Comparison of ENCODE assay signal across 8 mouse cellular contexts in the genomic region with DNA sequence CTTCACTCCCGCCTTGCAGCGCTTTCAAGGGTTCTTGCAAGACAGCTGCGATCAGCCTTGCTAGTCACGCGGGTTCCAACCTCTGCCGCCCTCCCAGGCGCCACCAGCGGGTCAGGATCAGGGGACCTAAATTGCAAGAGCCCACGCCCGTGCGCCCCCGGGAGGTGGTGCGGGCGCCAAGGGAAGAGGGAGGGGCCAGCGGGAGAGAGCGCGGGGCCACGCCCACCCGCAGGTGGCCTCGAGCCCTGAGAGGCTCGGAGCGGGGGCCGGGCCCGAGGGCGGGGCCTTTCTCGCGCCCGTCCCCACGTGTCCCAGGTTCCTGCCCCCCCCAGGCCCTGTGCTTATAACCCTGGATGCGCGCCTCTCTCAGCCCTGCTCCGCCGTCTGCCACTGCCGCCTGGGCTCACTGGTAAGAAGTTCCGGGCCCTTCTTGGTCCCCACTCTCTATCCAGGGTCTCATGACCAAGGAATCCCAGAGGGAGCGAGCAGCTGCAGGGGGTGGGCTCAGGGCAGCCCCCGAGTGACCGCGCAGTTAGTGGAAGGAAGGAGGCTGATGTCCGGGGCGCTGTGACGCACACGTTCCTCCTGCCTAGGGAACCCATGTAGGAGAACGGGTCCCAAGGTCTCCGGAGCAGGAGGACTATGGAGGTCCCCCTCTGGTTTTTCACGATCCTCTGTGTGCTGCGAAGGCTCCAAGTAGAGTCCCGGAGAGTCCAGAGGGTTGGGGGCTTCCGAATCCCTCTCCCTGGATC. TPM values are rescaled to one million over a fixed set of nuclear protein-coding genes. Genes with fewer than 3 reads are reported as not detected.
DNase-seq lines count a peak whose midpoint lies in the region; ATAC-seq and TF ChIP-seq lines count a peak whose summit lies in the region.

TSS of gene Ass1 (plus strand) at position 277 of the 752 bp plus-strand sequence.

- WGBS in intestine, embryonic 14.5 days = under 1% methylated on average over 49 of the region's 49 CpGs

- peaks cover 11% of the 10 kb centered on the region for H3K27me3 ChIP-seq in intestine, embryonic 14.5 days (replicated peaks; ENCODE audit: control insufficient read depth, insufficient read depth, low read length)

- peak; percentile 91 for ATAC-seq in intestine, embryonic 14.5 days (replicated peaks; ENCODE audit: low FRiP score, low TSS enrichment, low read depth)
- ATAC-seq in megakaryocyte-erythroid progenitor cell, adult 5-6 weeks (replicated peaks; ENCODE audit: low FRiP score, low TSS enrichment, poor library complexity, severe bottlenecking) = peak; percentile 81

- no peak for TF ChIP-seq CTCF in cortical plate, adult 2 months (IDR thresholded peaks at IDR 0.05; ENCODE audit: extremely low read depth, insufficient read depth, low read length)

- 0 out of 2 replicates have a peak, but pooled peaks have one; percentile 38 for TF ChIP-seq POLR2A in cortical plate, adult 2 months (IDR thresholded peaks at IDR 0.05; ENCODE audit: extremely low read depth, insufficient read depth, low read length)

- H3K4me1 ChIP-seq in cortical plate, adult 2 months (ENCODE audit: control insufficient read depth, insufficient read depth, low read length) = no peaks in the 10 kb centered on the region
- H3K4me1 ChIP-seq in intestine, embryonic 14.5 days (replicated peaks; ENCODE audit: control insufficient read depth, insufficient read depth, low read length) = peaks cover 8% of the 10 kb centered on the region; the same call in 1 of the 2 replicates

- no peak within 1 kb of the TSS for H3K27ac ChIP-seq in cortical plate, adult 2 months (ENCODE audit: insufficient read depth, low read length)
- H3K27ac ChIP-seq in intestine, embryonic 14.5 days (ENCODE audit: low read depth) = no peak within 1 kb of the TSS

- no peaks in the 10 kb centered on the region for H3K36me3 ChIP-seq in intestine, embryonic 14.5 days (ENCODE audit: control insufficient read depth, insufficient read depth, low read length)

- peak within 1 kb of the TSS; percentile 38 for H3K9ac ChIP-seq in intestine, embryonic 14.5 days (ENCODE audit: low read length)

- H3K9me3 ChIP-seq in intestine, embryonic 14.5 days (ENCODE audit: control insufficient read depth, low read length) = no peaks in the 10 kb centered on the region

- H3K4me3 ChIP-seq in cortical plate, adult 2 months (ENCODE audit: insufficient read depth, low read length) = peak within 1 kb of the TSS; percentile 50
- H3K4me3 ChIP-seq in intestine, embryonic 14.5 days (ENCODE audit: low read depth, low read length) = peak within 1 kb of the TSS; percentile 42

- intact Hi-C loops in left cerebral cortex, postnatal 25 days (cut with DNase I) = no loop called here

- H3K4me2 ChIP-seq in intestine, embryonic 14.5 days (ENCODE audit: low read length) = peak within 1 kb of the TSS; percentile 85

- peak; percentile 77 to 78 for DNase-seq in adrenal gland, adult 18-20 months (ENCODE audit: low spot score in 2 of 2)
- DNase-seq in gastrocnemius, postnatal 25 days = peak; percentile 78
- DNase-seq in intestine, embryonic 14.5 days (ENCODE audit: low spot score) = peak; percentile 85
- peak; percentile 39 to 50 for DNase-seq in left cerebral cortex, postnatal 25 days (ENCODE audit: low spot score in 2 of 2)
- DNase-seq in skeletal muscle tissue, adult 2 months (ENCODE audit: low read depth, low spot score) = peak; percentile 54
- peak; percentile 89 for DNase-seq in yolk sac, embryonic 10.5 days (ENCODE audit: low spot score)

RNA-seq across cellular contexts. Expression of gene Ass1, which starts in this region (rescaled TPM):
- 10 to 100 TPM; 25.0 to 30.6 TPM for total RNA-seq in adrenal gland, adult 18-20 months (2021)
- 37.1 and 39.2 TPM in 2 replicates for polyA plus RNA-seq in cortical plate, adult 2 months (2012; rRNA removed)
- total RNA-seq in gastrocnemius, postnatal 25 days (2021) = 1 to 10 TPM; 2.0 to 2.7 TPM
- polyA plus RNA-seq in intestine, embryonic 14.5 days (2014; fragmentation: Nextera tagmentation; extraction: Ambion mirVana) = 64.6 and 72.8 TPM in 2 replicates
- total RNA-seq in left cerebral cortex, postnatal 25 days (2021) = 10 to 100 TPM; 16.1 to 16.8 TPM
- total RNA-seq in megakaryocyte-erythroid progenitor cell, adult 5-6 weeks (2014; fragmentation: Nextera tagmentation) = 63.2 and 78.5 TPM in 2 replicates
- total RNA-seq in megakaryocyte-erythroid progenitor cell, adult 5-6 weeks (2017) = 93.7 and 108 TPM in 2 replicates

Comparison
In these comparisons a context has a peak if more than half of its experiments do, and no peak if none do; other contexts are left out.
1. RNA of gene Ass1 (total RNA-seq): 63.2 to 108 TPM in megakaryocyte-erythroid progenitor cell, adult 5-6 weeks, 25.0 to 30.6 TPM in adrenal gland, adult 18-20 months and 16.1 to 16.8 TPM in left cerebral cortex, postnatal 25 days; 2.0 to 2.7 TPM in gastrocnemius, postnatal 25 days; every median in the first group is over 4 times any median in the second.
2. Peak in every context shown above with its lines, with median percentiles within 50 percentile points of each other: DNase-seq.